Mouse (Mus musculus): Measurements from ENCODE around the gene Slfn9. TPM values are rescaled to one million over a fixed set of nuclear protein-coding genes. Genes with fewer than 3 reads are reported as not detected.
"Not testable (repeated sequence)": the region's sequence is repeated elsewhere in the genome, so short reads cannot be mapped to it uniquely, and the experiment has no call there.

The Slfn9 gene
- polyA plus RNA-seq, 1 experiment from 2014 or later: 1.7 TPM

DNA sequence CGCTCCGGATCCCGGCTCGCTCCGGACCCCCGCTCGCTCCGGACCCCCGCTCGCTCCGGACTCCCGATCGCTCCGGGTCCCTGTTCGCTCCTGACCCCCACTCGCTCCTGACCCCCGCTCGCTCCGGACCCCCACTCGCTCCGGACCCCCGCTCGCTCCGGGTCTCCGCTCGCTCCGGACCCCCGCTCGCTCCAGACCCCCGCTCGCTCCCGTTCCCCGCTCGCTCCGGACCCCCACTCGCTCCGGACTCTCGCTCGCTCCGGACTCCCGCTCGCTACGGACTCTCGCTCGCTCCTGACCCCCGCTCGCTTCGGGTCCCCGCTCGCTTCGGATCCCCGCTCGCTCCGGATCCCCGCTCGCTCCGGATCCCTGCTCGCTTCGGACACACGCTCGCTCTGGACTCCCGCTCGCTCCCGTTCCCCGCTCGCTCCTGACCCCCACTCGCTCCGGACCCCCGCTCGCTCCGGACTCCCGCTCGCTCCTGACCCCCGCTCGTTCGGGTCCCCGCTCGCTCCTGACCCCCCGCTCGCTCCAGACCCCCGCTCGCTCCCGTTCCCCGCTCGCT, 61.2 kb downstream of the Slfn9 start:
- H3K4me2 ChIP-seq: peak overlapping the region; percentile 98
- H3K27ac ChIP-seq (replicated peaks); H3K36me3 ChIP-seq; ATAC-seq (ENCODE audit: low FRiP score); H3K9me3 ChIP-seq (replicated peaks): not testable (repeated sequence)
- H3K4me1 ChIP-seq: peaks cover 23% of the 10 kb centered on the region
- peak overlapping the region; percentile 50 for H3K4me3 ChIP-seq (replicated peaks)
- peak overlapping the region; percentile 37 for H3K9ac ChIP-seq (replicated peaks)
- H3K27me3 ChIP-seq (replicated peaks): peaks cover 56% of the 10 kb centered on the region
- under 1% methylated on average over 70 of the region's 85 CpGs for WGBS

DNA sequence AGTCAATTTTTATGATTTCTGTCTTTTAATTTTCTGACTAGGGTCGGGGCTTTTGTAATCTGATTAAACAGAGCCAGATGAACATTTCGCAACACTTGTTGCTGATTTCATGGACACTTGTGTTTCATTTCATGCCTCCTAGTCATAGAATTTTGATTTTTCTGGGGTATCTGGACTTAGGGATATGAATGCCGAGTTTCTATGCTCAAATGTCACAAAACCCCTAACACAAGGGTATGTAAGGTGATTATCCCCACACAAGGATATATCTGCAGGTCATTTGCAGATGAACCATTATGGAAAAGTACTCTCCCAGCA, 62.0 kb downstream of the Slfn9 start:
- Histone ChIP-seq H3K9ac (replicated peaks) (no peak overlapping the region), H3K4me1 (peaks cover 23% of the 10 kb centered on the region), H3K4me3 (replicated peaks) (no peak overlapping the region), H3K27me3 (replicated peaks) (peaks cover 56% of the 10 kb centered on the region), H3K36me3 (no peaks in the 10 kb centered on the region), H3K9me3 (replicated peaks) (no peaks in the 10 kb centered on the region), H3K4me2 (peak overlapping the region; percentile 98), H3K27ac (replicated peaks) (no peak overlapping the region)
- no peak for ATAC-seq (ENCODE audit: low FRiP score)
- 60% methylated on average over 3 of the region's 3 CpGs for WGBS

DNA sequence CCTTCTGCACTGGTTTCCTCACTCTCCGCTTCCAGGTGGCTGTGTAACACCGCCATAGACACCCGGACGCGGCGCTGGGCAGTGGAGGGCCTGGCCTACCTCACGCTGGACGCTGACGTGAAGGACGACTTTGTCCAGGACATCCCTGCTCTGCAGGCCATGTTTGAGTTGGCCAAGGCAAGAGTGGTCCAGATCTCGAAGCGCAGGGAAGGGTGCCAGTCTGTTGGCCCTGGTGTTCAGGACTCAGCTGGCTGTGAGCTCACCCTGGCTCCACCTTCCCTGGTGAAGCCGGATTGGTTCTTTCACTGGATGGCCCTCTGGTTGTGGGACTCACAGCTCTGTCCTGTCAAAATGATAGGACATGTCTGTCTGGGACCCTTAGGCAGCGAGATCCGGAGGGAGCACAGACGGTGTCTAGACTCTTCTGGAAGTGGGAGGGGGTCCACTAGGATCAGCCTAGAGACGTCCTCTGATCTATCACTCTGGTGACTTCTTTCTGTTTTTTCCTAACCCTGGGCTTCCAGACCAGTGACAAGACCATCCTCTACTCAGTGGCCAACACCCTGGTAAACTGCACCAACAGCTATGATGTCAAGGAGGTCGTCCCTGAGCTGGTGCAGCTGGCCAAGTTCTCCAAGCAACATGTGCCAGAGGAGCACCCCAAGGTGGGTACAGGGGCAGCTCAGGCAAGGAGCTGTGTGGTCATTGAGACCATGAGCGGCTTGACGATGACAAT, 62.6 kb downstream of the Slfn9 start:
- 37% methylated on average over 20 of the region's 20 CpGs for WGBS
- Histone ChIP-seq H3K27ac (replicated peaks) (no peak overlapping the region), H3K4me3 (replicated peaks) (no peak overlapping the region), H3K36me3 (no peaks in the 10 kb centered on the region), H3K4me2 (no peak overlapping the region), H3K27me3 (replicated peaks) (peaks cover 51% of the 10 kb centered on the region), H3K9me3 (replicated peaks) (no peaks in the 10 kb centered on the region), H3K9ac (replicated peaks) (no peak overlapping the region), H3K4me1 (peaks cover 23% of the 10 kb centered on the region)
- ATAC-seq (ENCODE audit: low FRiP score): no peak

Small RNAs within 50 kb of the gene (microRNA-seq; reads per million reads assigned to microRNA genes)
- not detected for gene Gm27598
- gene Mir7679: not detected

Other genes with a start within 250 kb of the Slfn9 start
- 0.24 and 0.27 TPM in 2 replicates for gene Cct6b, start 227.5 kb downstream of the Slfn9 start, polyA plus RNA-seq (2015; fragmentation: Nextera tagmentation; extraction: Ambion mirVana)
- gene Zfp830, start 227.5 kb downstream of the Slfn9 start, polyA plus RNA-seq (2015; fragmentation: Nextera tagmentation; extraction: Ambion mirVana): 29.6 and 33.3 TPM in 2 replicates
- 19.0 and 19.7 TPM in 2 replicates for gene Lig3, start 210.7 kb downstream of the Slfn9 start, polyA plus RNA-seq (2015; fragmentation: Nextera tagmentation; extraction: Ambion mirVana)
- 3.8 and 6.9 TPM in 2 replicates for gene Rffl, start 120.6 kb downstream of the Slfn9 start, polyA plus RNA-seq (2015; fragmentation: Nextera tagmentation; extraction: Ambion mirVana)
- gene Rad51d, start 101.2 kb downstream of the Slfn9 start, polyA plus RNA-seq (2015; fragmentation: Nextera tagmentation; extraction: Ambion mirVana): 10.9 and 11.3 TPM in 2 replicates
- 0.67 and 0.93 TPM in 2 replicates for gene Fndc8, start 99.7 kb downstream of the Slfn9 start, polyA plus RNA-seq (2015; fragmentation: Nextera tagmentation; extraction: Ambion mirVana)
- gene Nle1, start 83.4 kb downstream of the Slfn9 start, polyA plus RNA-seq (2015; fragmentation: Nextera tagmentation; extraction: Ambion mirVana): 35.9 and 37.5 TPM in 2 replicates
- gene Unc45b, start 81.3 kb downstream of the Slfn9 start, polyA plus RNA-seq (2015; fragmentation: Nextera tagmentation; extraction: Ambion mirVana): 2.1 and 2.6 TPM in 2 replicates
- gene Slfn5, start 40.5 kb downstream of the Slfn9 start, polyA plus RNA-seq (2015; fragmentation: Nextera tagmentation; extraction: Ambion mirVana): 1.9 and 2.1 TPM in 2 replicates
- 0.22 and 1.4 TPM in 2 replicates for gene Slfn8, start 29.0 kb upstream of the Slfn9 start, polyA plus RNA-seq (2015; fragmentation: Nextera tagmentation; extraction: Ambion mirVana)
- 2.0 and 7.0 TPM in 2 replicates for gene Slfn2, start 73.3 kb upstream of the Slfn9 start, polyA plus RNA-seq (2015; fragmentation: Nextera tagmentation; extraction: Ambion mirVana)
- 0.28 TPM in 1 of 2 replicates, not detected in the other for gene Slfn1, start 125.0 kb upstream of the Slfn9 start, polyA plus RNA-seq (2015; fragmentation: Nextera tagmentation; extraction: Ambion mirVana)
- not detected in 2 replicates for gene Slfn4, start 183.4 kb upstream of the Slfn9 start, polyA plus RNA-seq (2015; fragmentation: Nextera tagmentation; extraction: Ambion mirVana)
- 0.17 and 1.1 TPM in 2 replicates for gene Slfn3, start 199.5 kb upstream of the Slfn9 start, polyA plus RNA-seq (2015; fragmentation: Nextera tagmentation; extraction: Ambion mirVana)

Measured in neural tube, embryonic 15.5 days (tissue).